Mouse (Mus musculus) myocyte (in vitro differentiated cells): ENCODE results near the gene Gadd45b.

Source experiments
- MYOD1 ChIP-seq, 3 experiments: IDR thresholded peaks; one replicate each; pipeline ENCODE4 v1.6.1; 2011; ENCODE audit warnings: control low read depth in 2 of 3, low read depth in 2 of 3, mild to moderate bottlenecking in 2 of 3, moderate library complexity in 1 of 3; ENCODE audit not compliant: insufficient read length in 2 of 3, control insufficient read depth in 1 of 3
- MYOG ChIP-seq, 3 experiments: IDR thresholded peaks; one replicate each; pipeline ENCODE4 v1.6.1; 2011; ENCODE audit warnings: control low read depth in 2 of 3, low read depth in 2 of 3, mild to moderate bottlenecking in 2 of 3; ENCODE audit not compliant: insufficient read length in 2 of 3, control insufficient read depth in 1 of 3, insufficient read depth in 1 of 3
- POLR2A ChIP-seq: IDR thresholded peaks from one replicate; pipeline ENCODE4 v1.6.1; 2011; ENCODE audit warnings: low read depth, mild to moderate bottlenecking, control low read depth, moderate library complexity; ENCODE audit not compliant: insufficient read length
- POLR2AphosphoS2 ChIP-seq: IDR thresholded peaks from one replicate; pipeline ENCODE4 v1.6.1; 2011; ENCODE audit warnings: low read depth, control low read depth; ENCODE audit not compliant: insufficient read length
- TCF12 ChIP-seq: IDR thresholded peaks from one replicate; pipeline ENCODE4 v1.6.1; 2011; ENCODE audit warnings: mild to moderate bottlenecking, control low read depth; ENCODE audit not compliant: poor library complexity, insufficient read depth, severe bottlenecking

GRCm38 (mm10) chr10:80935698-80936097 is 5.8 kb downstream of the Gadd45b start:
- TF ChIP-seq TCF12: no peak
- no peak for TF ChIP-seq MYOD1 (IDR thresholded peaks at IDR 0.05; ENCODE audit: control insufficient read depth in 1 of 3, insufficient read length in 2 of 3, low read depth in 2 of 3)
- no peak for TF ChIP-seq POLR2A
- no peak for TF ChIP-seq MYOG (IDR thresholded peaks at IDR 0.05; ENCODE audit: control insufficient read depth in 1 of 3, insufficient read depth in 1 of 3, insufficient read length in 2 of 3, low read depth in 2 of 3)
- TF ChIP-seq POLR2AphosphoS2: no peak
